In genomic region chr17:36981221-36981813, GRCm38 (mm10) we compare ENCODE assay signal across 8 mouse cellular contexts. TPM values are rescaled to one million over a fixed set of nuclear protein-coding genes. Genes with fewer than 3 reads are reported as not detected.
A peak's percentile ranks its signal among the peaks of the same experiment; 100 is the strongest.
DNase-seq lines count a peak whose midpoint lies in the region; ATAC-seq and TF ChIP-seq lines count a peak whose summit lies in the region.

2410137M14Rik (minus strand) TSS chr17:36981237.

- peak within 1 kb of the TSS; percentile 49 for H3K4me2 ChIP-seq in limb, embryonic 12.5 days
- peak within 1 kb of the TSS; percentile 34 for H3K4me2 ChIP-seq in stomach, embryonic 14.5 days (replicated peaks; ENCODE audit: low read depth, low read length)

- TF ChIP-seq CTCF in E14TG2a.4 (conservative IDR thresholded peaks at IDR 0.05; ENCODE audit: low read length): no peak

- WGBS in limb, embryonic 12.5 days: 10% methylated on average over 18 of the region's 18 CpGs
- WGBS in stomach, embryonic 14.5 days: 14% methylated on average over 18 of the region's 18 CpGs

- H3K4me3 ChIP-seq in E14TG2a.4 (replicated peaks; ENCODE audit: low read length): peak within 1 kb of the TSS; percentile 74
- H3K4me3 ChIP-seq in limb, embryonic 12.5 days (replicated peaks): 0 out of 2 replicates have a peak within 1 kb of the TSS, but pooled peaks have one; percentile 9
- no peak within 1 kb of the TSS for H3K4me3 ChIP-seq in stomach, embryonic 14.5 days (ENCODE audit: low read depth, low read length)

- peaks cover 95% of the 10 kb centered on the region for H3K4me1 ChIP-seq in E14TG2a.4 (replicated peaks; ENCODE audit: low read depth, low read length)
- H3K4me1 ChIP-seq in limb, embryonic 12.5 days (replicated peaks): peaks cover 12% of the 10 kb centered on the region
- peaks cover 8% of the 10 kb centered on the region; the same call in 1 of the 2 replicates for H3K4me1 ChIP-seq in stomach, embryonic 14.5 days (ENCODE audit: control insufficient read depth, insufficient read depth, low read length)

- ATAC-seq in granulocyte monocyte progenitor cell, adult 5-6 weeks (replicated peaks; ENCODE audit: poor library complexity, severe bottlenecking): peak; percentile 37
- ATAC-seq in limb, embryonic 12.5 days (ENCODE audit: insufficient number of reproducible peaks, insufficient read depth, low FRiP score, low TSS enrichment, low read depth): no peak; the same call in 1 of the 2 replicates
- ATAC-seq in stomach, embryonic 14.5 days (ENCODE audit: insufficient number of reproducible peaks, insufficient read depth, low FRiP score, low read depth): no peak

- peak; percentile 93 for DNase-seq in heart, adult 11 months
- no peak for DNase-seq in heart, postnatal 25 days (ENCODE audit: low spot score)
- no peak for DNase-seq in MN1 (ENCODE audit: low spot score)
- no peak for DNase-seq in layer of hippocampus, adult 8-10 months (ENCODE audit: low spot score in 2 of 2)

- H3K36me3 ChIP-seq in E14TG2a.4 (ENCODE audit: insufficient read depth, low read length): peaks cover 68% of the 10 kb centered on the region
- no peaks in the 10 kb centered on the region for H3K36me3 ChIP-seq in limb, embryonic 12.5 days
- no peaks in the 10 kb centered on the region for H3K36me3 ChIP-seq in stomach, embryonic 14.5 days (ENCODE audit: control insufficient read depth, insufficient read depth, low read length)

- H3K9ac ChIP-seq in limb, embryonic 12.5 days (replicated peaks): 0 out of 2 replicates have a peak within 1 kb of the TSS, but pooled peaks have one; percentile 4
- no peak within 1 kb of the TSS for H3K9ac ChIP-seq in stomach, embryonic 14.5 days (replicated peaks; ENCODE audit: low read depth, low read length)

- intact Hi-C loops in heart, postnatal 25 days (cut with DNase I): no loop called here

- no peaks in the 10 kb centered on the region for H3K27me3 ChIP-seq in E14TG2a.4 (ENCODE audit: insufficient read depth, low read length)
- peaks cover 2% of the 10 kb centered on the region; the same call in 1 of the 2 replicates for H3K27me3 ChIP-seq in limb, embryonic 12.5 days
- no peaks in the 10 kb centered on the region for H3K27me3 ChIP-seq in stomach, embryonic 14.5 days (ENCODE audit: control insufficient read depth, insufficient read depth, low read length)

- no peak within 1 kb of the TSS for H3K27ac ChIP-seq in limb, embryonic 12.5 days
- H3K27ac ChIP-seq in stomach, embryonic 14.5 days (ENCODE audit: low read length): no peak within 1 kb of the TSS

- H3K9me3 ChIP-seq in E14TG2a.4 (ENCODE audit: low read length): no peaks in the 10 kb centered on the region
- no peaks in the 10 kb centered on the region for H3K9me3 ChIP-seq in limb, embryonic 12.5 days
- H3K9me3 ChIP-seq in stomach, embryonic 14.5 days (ENCODE audit: control insufficient read depth, low read depth, low read length): no peaks in the 10 kb centered on the region

RNA-seq across cellular contexts. Expression of gene 2410137M14Rik, which starts in this region (rescaled TPM):
- under 1 TPM; 0.49 to 0.61 TPM for total RNA-seq in heart, postnatal 25 days (2021)
- not detected in 2 replicates for total RNA-seq in granulocyte monocyte progenitor cell, adult 5-6 weeks (2014; fragmentation: Nextera tagmentation)
- total RNA-seq in granulocyte monocyte progenitor cell, adult 5-6 weeks (2017): not detected in 2 replicates
- not detected in 2 replicates for polyA plus RNA-seq in limb, embryonic 12.5 days (2016; fragmentation: Nextera tagmentation; extraction: Ambion mirVana)
- polyA plus RNA-seq in stomach, embryonic 14.5 days (2014; fragmentation: Nextera tagmentation; extraction: Ambion mirVana): not detected in 2 replicates
- under 1 TPM in 1 of 4 experiments, not detected in 3; 0.47 TPM for total RNA-seq in layer of hippocampus, adult 8-10 months (2022)

Comparison
In these comparisons a context has a peak if more than half of its experiments do, and no peak if none do; other contexts are left out.
1. Peak in ATAC-seq in granulocyte monocyte progenitor cell, adult 5-6 weeks; RNA of the gene not detected or under 1 TPM.